Mouse (Mus musculus) embryonic facial prominence, embryonic 10.5 days (tissue): Measurements from ENCODE around the gene Smarca2. TPM values are rescaled to one million over a fixed set of nuclear protein-coding genes. Genes with fewer than 3 reads are reported as not detected.

ENCODE experiments used
- DNase-seq: peaks from one replicate; pipeline ENCODE4 v3.0.0-alpha.2; 2017; ENCODE audit warnings: low spot score
- H3K27ac ChIP-seq: fragments of 300-500 bp; sonication (generic); replicated peaks from 2 replicates; pipeline ENCODE4 v1.5.1; 2016; ENCODE audit warnings: mild to moderate bottlenecking
- H3K27me3 ChIP-seq: fragments of 300-500 bp; sonication (generic); replicated peaks from 2 replicates; pipeline ENCODE4 v1.6.1; 2016; ENCODE audit warnings: low read depth, mild to moderate bottlenecking; ENCODE audit not compliant: poor library complexity, severe bottlenecking
- H3K36me3 ChIP-seq: fragments of 300-500 bp; sonication (generic); replicated peaks from 2 replicates; pipeline ENCODE4 v1.6.1; 2016; ENCODE audit warnings: mild to moderate bottlenecking, moderate library complexity
- H3K4me1 ChIP-seq: fragments of 300-500 bp; sonication (generic); 2 replicates; pipeline ENCODE4 v1.6.1; 2016
- H3K4me3 ChIP-seq: fragments of 300-500 bp; sonication (generic); 2 replicates; pipeline ENCODE4 v1.5.1; 2016; ENCODE audit warnings: mild to moderate bottlenecking, moderate library complexity
- H3K9me3 ChIP-seq: fragments of 300-500 bp; sonication (generic); 2 replicates; pipeline ENCODE4 v1.6.1; 2016; ENCODE audit warnings: mild to moderate bottlenecking
- WGBS: fragments of 180-500 bp; shearing (Covaris S2); methylation state at CpG from one replicate; pipeline ENCODE4 v1.1.7; 2016; 5-methylcytosine and 5-hydroxymethylcytosine counted together
- polyA plus RNA-seq: library from polyadenylated mRNA; unstranded; fragments of >200 nt; fragmentation: Nextera tagmentation; extraction: Ambion mirVana; gene quantifications from 2 replicates; pipeline ENCODE4 v1.2.1, GENCODE M21; 2016

The Smarca2 gene
- polyA plus RNA-seq, 1 experiment from 2014 or later, result 49.0 TPM

DNA sequence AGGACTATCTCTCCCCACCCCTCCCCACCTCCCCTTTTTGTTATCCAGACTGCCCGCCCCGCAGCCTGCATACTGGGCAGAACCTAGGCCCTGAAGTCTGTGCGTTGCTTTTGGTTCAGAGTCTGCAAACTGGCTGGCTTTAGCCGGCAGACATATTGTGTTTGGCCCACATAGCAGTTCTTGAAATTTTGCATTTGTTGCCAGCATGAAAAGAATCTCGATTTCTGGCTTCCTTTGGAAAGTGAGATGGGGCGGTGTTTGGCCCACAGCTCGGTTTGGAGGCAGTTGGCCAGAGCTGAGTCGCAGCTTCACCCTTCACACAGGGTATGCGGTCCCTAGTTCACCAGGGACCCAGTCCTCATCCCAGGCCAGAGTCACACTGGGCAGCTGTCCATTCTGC, 111.4 kb downstream of the Smarca2 start:
- DNase-seq, result no peak
- 82% methylated on average over 9 of the region's 9 CpGs for WGBS
- Histone ChIP-seq H3K4me3 (no peak overlapping the region), H3K36me3 (no peaks in the 10 kb centered on the region), H3K4me1 (peaks cover 9% of the 10 kb centered on the region), H3K27me3 (no peaks in the 10 kb centered on the region), H3K27ac (peak overlapping the region; percentile 1), H3K9me3 (no peaks in the 10 kb centered on the region)

DNA sequence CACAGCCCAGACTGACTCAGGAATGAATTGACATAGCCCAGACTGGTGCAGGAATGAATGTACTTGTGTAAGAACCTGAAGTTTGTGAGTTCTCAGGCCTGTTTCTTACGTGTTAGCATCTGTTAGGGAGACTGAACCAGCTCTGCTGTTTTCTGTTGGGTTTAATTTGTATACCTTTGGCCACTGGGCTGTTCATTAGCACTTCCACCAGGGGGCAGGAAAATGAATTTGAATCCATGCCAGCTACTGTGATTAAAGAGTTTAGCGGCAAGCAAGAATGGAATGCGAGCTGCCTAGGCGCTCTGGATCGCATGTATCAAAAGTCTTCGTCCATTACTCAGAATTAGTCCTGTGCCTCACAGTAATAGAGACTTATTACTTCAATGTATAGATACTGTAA, 113.4 kb downstream of the Smarca2 start:
- Histone ChIP-seq H3K4me1 (peaks cover 9% of the 10 kb centered on the region), H3K27ac (no peak overlapping the region), H3K9me3 (no peaks in the 10 kb centered on the region), H3K4me3 (no peak overlapping the region), H3K27me3 (no peaks in the 10 kb centered on the region), H3K36me3 (no peaks in the 10 kb centered on the region)
- 51% methylated on average over 6 of the region's 6 CpGs for WGBS
- no peak for DNase-seq

DNA sequence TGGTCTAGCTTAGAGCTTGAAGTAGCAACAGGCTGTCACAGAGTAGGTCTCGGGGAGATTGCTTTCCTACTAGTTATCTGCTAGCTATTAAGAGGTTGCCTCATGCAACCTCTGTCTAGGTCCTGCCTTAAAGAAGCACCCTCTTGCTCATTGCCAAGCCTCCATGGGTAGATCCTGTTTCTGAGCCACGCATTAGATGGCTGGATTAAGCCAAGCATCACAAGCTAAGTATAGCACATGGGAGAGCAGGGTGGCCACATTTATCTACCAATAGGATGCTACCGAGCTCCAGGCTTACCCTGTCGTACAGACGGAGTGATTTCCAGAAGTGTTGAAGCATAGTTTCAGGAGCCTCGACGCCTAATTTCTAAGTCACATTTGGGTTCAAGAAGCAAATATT, 114.3 kb downstream of the Smarca2 start:
- no peaks in the 10 kb centered on the region for H3K36me3 ChIP-seq
- H3K27me3 ChIP-seq, result no peaks in the 10 kb centered on the region
- 90% methylated on average over 7 of the region's 7 CpGs for WGBS
- H3K27ac ChIP-seq, result no peak overlapping the region
- H3K9me3 ChIP-seq, result no peaks in the 10 kb centered on the region
- H3K4me3 ChIP-seq, result no peak overlapping the region
- no peak for DNase-seq
- peaks cover 9% of the 10 kb centered on the region for H3K4me1 ChIP-seq

DNA sequence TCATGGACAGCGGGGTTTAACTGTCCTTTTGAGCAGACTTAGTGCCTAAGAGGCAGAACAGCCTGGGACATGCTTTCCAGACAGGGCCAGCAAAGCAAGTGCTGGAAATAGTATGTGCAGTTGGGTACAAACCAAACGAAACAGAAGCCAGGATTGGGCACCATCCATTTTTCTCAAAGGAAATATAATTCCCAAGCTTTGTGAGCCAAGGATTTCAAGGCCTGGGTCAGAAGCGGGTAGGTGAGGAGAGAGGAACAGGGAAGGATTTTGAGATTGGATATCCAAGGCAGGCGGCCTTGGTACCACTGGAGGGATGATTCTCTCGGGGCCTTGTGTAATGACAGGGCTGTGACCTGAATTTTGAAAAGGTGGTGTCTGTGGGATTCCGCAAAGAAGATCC, 116.9 kb downstream of the Smarca2 start:
- no peaks in the 10 kb centered on the region for H3K9me3 ChIP-seq
- no peak for DNase-seq

DNA sequence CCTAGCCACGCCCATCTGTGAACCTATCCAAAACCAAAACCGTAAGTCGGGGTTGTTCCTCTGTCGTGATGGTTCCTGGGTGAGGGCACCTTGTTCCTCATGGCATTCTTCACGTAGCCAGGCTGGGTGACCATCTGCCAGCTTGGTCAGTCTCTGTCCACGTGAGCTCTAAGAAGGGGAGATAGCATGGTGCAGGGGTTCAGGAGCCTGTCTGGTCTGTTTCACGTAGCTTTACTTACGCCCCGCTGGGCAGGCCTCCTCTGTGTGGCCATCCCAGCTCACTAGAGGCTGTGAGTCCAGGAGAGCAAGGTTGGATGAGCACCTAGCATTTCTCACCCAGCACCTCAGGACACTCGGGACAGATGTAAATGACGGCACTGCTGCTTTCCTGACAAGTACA, 119.0 kb downstream of the Smarca2 start:
- H3K4me3 ChIP-seq, result no peak overlapping the region
- peaks cover 13% of the 10 kb centered on the region for H3K4me1 ChIP-seq
- H3K27ac ChIP-seq, result no peak overlapping the region
- H3K9me3 ChIP-seq, result no peaks in the 10 kb centered on the region
- no peaks in the 10 kb centered on the region for H3K27me3 ChIP-seq
- no peak for DNase-seq
- no peaks in the 10 kb centered on the region for H3K36me3 ChIP-seq
- WGBS, result 90% methylated on average over 11 of the region's 11 CpGs

More for the DNA sequence above, 116.9 kb downstream of the Smarca2 start:
- Histone ChIP-seq H3K27me3 (no peaks in the 10 kb centered on the region), H3K4me1 (no peaks in the 10 kb centered on the region; the same call in 1 of the 2 replicates), H3K36me3 (no peaks in the 10 kb centered on the region), H3K4me3 (no peak overlapping the region), H3K27ac (no peak overlapping the region)
- 86% methylated on average over 6 of the region's 6 CpGs for WGBS

DNA sequence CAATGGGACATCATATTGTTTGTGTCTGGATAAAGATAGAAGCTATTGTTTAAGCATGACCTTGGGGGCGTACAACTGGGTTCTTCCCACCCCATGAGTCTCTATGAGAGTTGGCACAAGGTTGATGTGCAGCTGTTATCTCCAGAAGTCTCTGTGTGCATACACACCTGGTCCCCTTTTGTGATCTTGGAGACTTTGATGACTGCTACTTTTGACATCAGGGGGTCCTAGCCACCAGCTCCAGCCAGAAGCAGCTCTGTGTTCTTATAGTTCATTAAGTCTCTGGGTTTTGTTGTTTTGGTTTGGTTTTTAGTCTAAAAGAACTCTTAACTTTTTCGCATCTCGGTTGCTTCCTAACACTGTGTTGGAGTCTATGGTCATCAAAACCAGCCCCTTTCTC, 119.8 kb downstream of the Smarca2 start:
- WGBS, result 88% methylated on average over 3 of the region's 3 CpGs
- H3K9me3 ChIP-seq, result no peaks in the 10 kb centered on the region
- DNase-seq, result no peak
- H3K27me3 ChIP-seq, result no peaks in the 10 kb centered on the region
- H3K27ac ChIP-seq, result no peak overlapping the region
- H3K36me3 ChIP-seq, result no peaks in the 10 kb centered on the region
- peaks cover 13% of the 10 kb centered on the region for H3K4me1 ChIP-seq
- no peak overlapping the region for H3K4me3 ChIP-seq

DNA sequence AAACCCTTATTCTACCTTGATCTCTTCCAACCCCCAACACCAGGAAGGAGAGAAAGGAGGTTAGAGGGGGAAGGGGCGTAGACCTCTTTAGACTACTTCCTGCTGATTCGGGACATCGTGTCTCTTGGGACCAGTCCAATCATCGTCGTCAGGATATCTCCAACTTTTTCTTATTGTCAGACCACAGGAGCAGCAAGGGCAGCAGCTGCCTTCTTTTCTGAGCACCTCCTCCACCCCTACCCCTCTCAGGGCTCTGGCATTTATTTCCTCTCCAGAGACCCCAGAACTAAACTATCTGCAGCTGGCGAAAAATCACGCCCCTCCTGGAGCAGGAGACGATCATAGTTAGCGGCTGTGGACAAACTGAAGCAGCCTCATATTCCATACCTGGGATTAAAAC, 122.9 kb downstream of the Smarca2 start:
- peak; percentile 48 for DNase-seq

DNA sequence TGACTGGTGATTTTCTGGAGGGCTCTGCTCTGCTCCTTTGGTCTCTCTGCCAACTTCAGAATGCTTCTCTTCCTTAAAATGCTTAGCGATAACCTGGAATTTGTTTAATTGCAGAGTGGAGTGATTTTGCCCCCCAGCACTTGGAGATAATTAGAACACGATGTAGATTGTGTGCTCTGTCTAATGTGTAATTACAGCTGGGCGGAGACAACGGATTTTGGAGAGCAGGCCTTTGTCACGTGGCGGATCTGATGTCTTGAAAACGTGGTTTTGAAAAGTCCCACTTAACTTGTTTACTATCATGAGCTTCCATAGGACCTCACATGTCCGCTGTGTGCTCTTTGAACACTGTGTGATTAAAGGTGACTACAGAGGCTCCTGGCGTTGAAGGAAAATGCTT, 125.6 kb downstream of the Smarca2 start:
- H3K36me3 ChIP-seq, result no peaks in the 10 kb centered on the region
- WGBS, result 42% methylated on average over 9 of the region's 9 CpGs
- no peak overlapping the region for H3K4me3 ChIP-seq
- H3K9me3 ChIP-seq, result no peaks in the 10 kb centered on the region
- peaks cover 49% of the 10 kb centered on the region for H3K4me1 ChIP-seq
- peak; percentile 40 for DNase-seq
- H3K27me3 ChIP-seq, result no peaks in the 10 kb centered on the region
- no peak overlapping the region for H3K27ac ChIP-seq

More for the DNA sequence above, 122.9 kb downstream of the Smarca2 start:
- WGBS, result 41% methylated on average over 9 of the region's 9 CpGs
- peaks cover 30% of the 10 kb centered on the region for H3K4me1 ChIP-seq
- no peaks in the 10 kb centered on the region for H3K9me3 ChIP-seq
- H3K27ac ChIP-seq, result no peak overlapping the region
- H3K36me3 ChIP-seq, result no peaks in the 10 kb centered on the region
- H3K27me3 ChIP-seq, result no peaks in the 10 kb centered on the region
- H3K4me3 ChIP-seq, result no peak overlapping the region

DNA sequence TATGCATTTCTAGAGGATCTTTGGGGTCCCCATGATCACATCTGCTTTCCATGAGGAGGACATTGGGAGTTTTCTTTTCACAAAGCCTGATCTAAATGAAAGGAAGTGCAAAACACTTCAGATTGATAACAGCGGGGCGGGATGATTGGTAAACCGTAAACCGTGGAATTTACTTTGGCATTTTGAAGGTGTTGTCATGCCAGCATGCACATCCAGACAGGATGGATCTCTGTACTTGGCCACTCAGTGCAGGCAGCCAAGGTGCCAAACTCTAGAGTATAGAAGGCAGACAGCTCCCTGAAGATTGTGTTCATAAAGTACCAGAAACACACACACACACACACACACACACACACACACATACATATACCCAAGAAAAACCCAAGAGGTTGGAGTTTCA, 126.3 kb downstream of the Smarca2 start:
- Histone ChIP-seq H3K4me3 (no peak overlapping the region), H3K27ac (peak overlapping the region; percentile 40; the same call in 1 of the 2 replicates), H3K36me3 (no peaks in the 10 kb centered on the region), H3K27me3 (no peaks in the 10 kb centered on the region), H3K9me3 (no peaks in the 10 kb centered on the region), H3K4me1 (peaks cover 49% of the 10 kb centered on the region)
- 84% methylated on average over 4 of the region's 4 CpGs for WGBS
- no peak for DNase-seq

DNA sequence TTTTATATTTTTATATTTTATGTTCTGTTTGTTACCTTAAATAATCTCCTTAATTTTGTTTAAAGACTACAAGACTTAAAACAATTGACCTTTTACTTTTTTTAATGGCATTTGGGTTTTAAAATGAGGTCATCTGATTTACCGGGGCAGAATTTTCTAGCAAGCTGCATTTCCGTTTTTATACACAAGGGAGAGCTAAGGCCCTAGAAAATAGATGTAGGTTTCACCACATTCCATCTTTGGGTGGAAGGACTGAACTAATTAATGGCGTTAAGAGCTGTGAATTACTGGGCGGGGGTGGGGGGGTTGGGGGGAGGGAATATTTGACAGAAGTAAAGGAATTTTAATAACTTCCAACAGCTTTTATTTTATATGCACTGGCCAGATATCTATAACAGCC, 127.0 kb downstream of the Smarca2 start:
- no peak for DNase-seq

DNA sequence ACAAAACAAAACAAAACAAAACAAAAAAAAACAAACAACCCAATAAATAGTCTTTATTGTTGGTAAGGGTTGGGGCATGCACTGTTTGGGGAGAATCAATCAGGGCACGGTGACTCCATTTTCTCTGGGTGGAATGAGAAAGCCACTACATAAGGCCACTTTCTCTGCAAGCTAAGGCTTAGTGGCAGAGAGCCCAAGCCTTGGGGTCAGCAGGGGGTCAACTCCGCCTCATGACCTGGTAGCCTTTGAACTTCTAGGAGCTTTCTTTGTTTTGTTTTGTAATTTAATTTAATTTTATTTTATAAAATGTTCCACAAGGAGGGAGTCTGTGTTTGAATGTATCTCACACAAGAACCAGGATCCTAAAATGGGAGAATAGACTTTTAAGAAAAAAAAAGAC, 128.2 kb downstream of the Smarca2 start:
- H3K4me3 ChIP-seq, result no peak overlapping the region
- WGBS, result 35% methylated on average over 2 of the region's 2 CpGs
- H3K27ac ChIP-seq, result no peak overlapping the region

More for the DNA sequence above, 127.0 kb downstream of the Smarca2 start:
- Histone ChIP-seq H3K27me3 (no peaks in the 10 kb centered on the region), H3K27ac (no peak overlapping the region), H3K36me3 (no peaks in the 10 kb centered on the region), H3K9me3 (no peaks in the 10 kb centered on the region), H3K4me3 (no peak overlapping the region), H3K4me1 (peaks cover 49% of the 10 kb centered on the region)
- 7% methylated on average over 4 of the region's 4 CpGs for WGBS

DNA sequence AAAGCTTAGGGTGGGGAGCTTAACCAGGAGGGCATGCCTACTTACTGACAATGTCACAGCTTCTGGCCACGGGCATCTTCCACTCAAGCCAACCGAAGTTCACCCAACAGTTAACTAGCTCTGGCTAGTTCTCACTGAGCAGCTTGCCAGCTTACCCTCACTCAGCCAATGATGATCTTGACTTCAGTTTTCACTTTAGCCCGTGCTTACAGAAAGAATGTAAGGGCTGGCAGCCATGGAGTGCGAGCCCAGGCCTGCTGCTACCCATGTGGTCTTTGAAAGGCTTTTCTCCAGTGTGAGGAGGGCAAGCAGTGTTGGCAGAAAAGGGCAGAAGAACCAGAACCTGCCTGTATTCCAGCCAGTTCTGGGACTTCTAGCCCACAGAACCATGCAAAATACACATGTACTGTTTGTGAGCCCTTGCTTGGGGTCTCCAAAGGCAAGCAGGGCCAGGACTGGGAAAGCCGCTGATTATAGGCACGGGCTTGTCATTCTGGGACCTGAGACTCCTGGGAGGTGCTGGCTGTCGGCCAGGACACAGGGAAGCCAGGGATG, 128.8 kb downstream of the Smarca2 start:
- peaks cover 36% of the 10 kb centered on the region for H3K4me1 ChIP-seq
- no peaks in the 10 kb centered on the region for H3K9me3 ChIP-seq
- H3K36me3 ChIP-seq, result no peaks in the 10 kb centered on the region
- 68% methylated on average over 7 of the region's 7 CpGs for WGBS
- H3K4me3 ChIP-seq, result no peak overlapping the region
- no peak for DNase-seq
- H3K27ac ChIP-seq, result peak overlapping the region; percentile 71
- H3K27me3 ChIP-seq, result no peaks in the 10 kb centered on the region

More for the DNA sequence above, 128.2 kb downstream of the Smarca2 start:
- Histone ChIP-seq H3K27me3 (no peaks in the 10 kb centered on the region), H3K9me3 (no peaks in the 10 kb centered on the region), H3K4me1 (peaks cover 41% of the 10 kb centered on the region), H3K36me3 (no peaks in the 10 kb centered on the region)
- no peak for DNase-seq

DNA sequence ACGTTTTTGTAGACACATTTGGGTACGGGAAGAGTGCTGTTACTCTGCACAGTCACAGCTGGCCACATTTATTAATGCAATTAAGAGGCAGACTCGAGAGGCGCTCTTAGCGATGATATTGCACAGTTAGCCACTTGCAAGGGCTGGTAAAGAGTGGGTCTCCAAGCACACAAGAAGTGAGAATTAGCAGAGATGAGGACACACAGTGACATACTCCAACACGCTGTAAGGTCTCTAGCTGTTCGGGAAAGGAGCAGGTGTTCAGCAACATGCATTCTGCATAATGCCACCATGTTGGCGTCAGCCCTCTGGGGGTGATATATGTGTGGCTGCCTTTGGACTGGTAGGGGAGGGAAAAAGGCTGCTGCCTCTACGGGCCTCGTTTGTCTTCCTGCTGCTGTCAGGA, 129.9 kb downstream of the Smarca2 start:
- no peaks in the 10 kb centered on the region for H3K9me3 ChIP-seq
- H3K4me3 ChIP-seq, result no peak overlapping the region
- WGBS, result 90% methylated on average over 10 of the region's 10 CpGs
- no peaks in the 10 kb centered on the region for H3K36me3 ChIP-seq
- peaks cover 35% of the 10 kb centered on the region for H3K4me1 ChIP-seq
- no peak for DNase-seq
- no peak overlapping the region for H3K27ac ChIP-seq
- no peaks in the 10 kb centered on the region for H3K27me3 ChIP-seq
